Mouse (Mus musculus): ENCODE data around the gene Cnnm4.

DNA sequence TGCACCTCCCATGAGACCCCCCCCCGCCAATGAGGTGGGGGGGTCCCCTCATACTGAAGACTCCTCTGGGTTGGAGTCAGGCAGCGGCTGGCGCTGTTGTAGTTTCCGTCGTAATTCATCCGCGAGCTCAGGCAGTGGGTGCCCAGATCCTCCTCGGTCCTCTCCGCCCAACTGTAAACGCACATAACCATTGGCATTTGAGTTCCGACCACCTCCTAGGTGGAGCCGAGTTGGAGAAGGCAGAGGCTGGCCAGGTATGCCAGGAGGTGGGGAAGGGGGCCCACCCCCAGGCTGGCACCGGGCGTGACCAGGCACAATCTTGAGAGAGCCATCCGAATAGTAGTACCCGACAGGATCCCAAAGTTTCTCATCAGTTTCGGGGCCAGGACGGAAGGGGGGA, 78.1 kb downstream of the Cnnm4 start:
- TF ChIP-seq CTCF (IDR thresholded peaks at IDR 0.05; ENCODE audit: control insufficient read depth, insufficient read depth, insufficient read length) (no peak), CEBPB (IDR thresholded peaks at IDR 0.05; ENCODE audit: low read depth) (no peak), FOSL1 (IDR thresholded peaks at IDR 0.05; ENCODE audit: insufficient read depth, low read length, poor library complexity, severe bottlenecking) (no peak), MYOG (IDR thresholded peaks at IDR 0.05; ENCODE audit: control insufficient read depth, extremely low read depth, insufficient read length) (no peak)

All from C2C12 (cell line).